Mouse (Mus musculus) erythroblast, embryonic 14.5 days (primary cell): ENCODE measurements around the gene Slc12a8. TPM values are rescaled to one million over a fixed set of nuclear protein-coding genes. Genes with fewer than 3 reads are reported as not detected.

Source experiments
- H3K27me3 ChIP-seq: 2 replicates; pipeline ENCODE4 v1.6.1; 2012; ENCODE audit warnings: inconsistent platforms; ENCODE audit not compliant: control insufficient read depth
- H3K36me3 ChIP-seq: 2 replicates; pipeline ENCODE4 v1.6.1; 2012; ENCODE audit warnings: mild to moderate bottlenecking, inconsistent platforms; ENCODE audit not compliant: control insufficient read depth
- H3K4me1 ChIP-seq: 2 replicates; pipeline ENCODE4 v1.6.1; 2012; ENCODE audit warnings: inconsistent platforms; ENCODE audit not compliant: control insufficient read depth
- H3K4me3 ChIP-seq: replicated peaks from 2 replicates; pipeline ENCODE3; 2012; ENCODE audit warnings: moderate library complexity, mild to moderate bottlenecking, inconsistent platforms
- H3K9me3 ChIP-seq: 2 replicates; pipeline ENCODE4 v1.6.1; 2012; ENCODE audit warnings: low read length, inconsistent platforms, mixed read lengths; ENCODE audit not compliant: control insufficient read depth
- GATA1 ChIP-seq: IDR thresholded peaks from 2 replicates; pipeline ENCODE4 v1.6.1; 2012; ENCODE audit warnings: low read length, inconsistent platforms, mixed read lengths
- TAL1 ChIP-seq: IDR thresholded peaks from 3 replicates; pipeline ENCODE4 v1.6.1; 2012; ENCODE audit warnings: low read length, inconsistent platforms, mixed read lengths
- polyA plus RNA-seq: library from polyadenylated mRNA; stranded (reverse); fragments of >175 nt; gene quantifications from 2 replicates; pipeline ENCODE4 v1.2.3, GENCODE M21; 2012

The Slc12a8 gene
- polyA plus RNA-seq, 1 experiment: not detected

- H3K36me3 ChIP-seq: no peaks in the 10 kb centered on the region; the same call in 1 of the 2 replicates
- no peak overlapping the region for H3K4me3 ChIP-seq
- no peaks in the 10 kb centered on the region for H3K9me3 ChIP-seq
- H3K4me1 ChIP-seq: no peaks in the 10 kb centered on the region
- no peaks in the 10 kb centered on the region for H3K27me3 ChIP-seq
- TF ChIP-seq TAL1 (no peak), GATA1 (no peak)
Measured at GRCm38 (mm10) chr16:33696811-33697575, 179.9 kb downstream of the Slc12a8 start.

- Histone ChIP-seq H3K36me3 (no peaks in the 10 kb centered on the region; the same call in 1 of the 2 replicates), H3K27me3 (no peaks in the 10 kb centered on the region), H3K4me3 (no peak overlapping the region), H3K9me3 (no peaks in the 10 kb centered on the region), H3K4me1 (no peaks in the 10 kb centered on the region)
- TF ChIP-seq TAL1 (no peak), GATA1 (no peak)
Measured at GRCm38 (mm10) chr16:33697576-33698276, 180.6 kb downstream of the Slc12a8 start.

- Histone ChIP-seq H3K4me1 (no peaks in the 10 kb centered on the region), H3K27me3 (no peaks in the 10 kb centered on the region), H3K36me3 (no peaks in the 10 kb centered on the region; the same call in 1 of the 2 replicates), H3K9me3 (no peaks in the 10 kb centered on the region), H3K4me3 (no peak overlapping the region)
- TF ChIP-seq GATA1: no peak
- TF ChIP-seq TAL1: no peak
Measured at GRCm38 (mm10) chr16:33698277-33698790, 181.2 kb downstream of the Slc12a8 start.

- TF ChIP-seq TAL1 (no peak), GATA1 (no peak)
- Histone ChIP-seq H3K27me3 (no peaks in the 10 kb centered on the region), H3K4me1 (peaks cover 2% of the 10 kb centered on the region; the same call in 1 of the 2 replicates), H3K36me3 (no peaks in the 10 kb centered on the region; the same call in 1 of the 2 replicates), H3K4me3 (no peak overlapping the region), H3K9me3 (no peaks in the 10 kb centered on the region)
Measured at GRCm38 (mm10) chr16:33700584-33700983, 183.5 kb downstream of the Slc12a8 start.

- no peaks in the 10 kb centered on the region for H3K27me3 ChIP-seq
- H3K4me3 ChIP-seq: no peak overlapping the region
- no peaks in the 10 kb centered on the region; the same call in 1 of the 2 replicates for H3K36me3 ChIP-seq
- H3K4me1 ChIP-seq: peaks cover 2% of the 10 kb centered on the region; the same call in 1 of the 2 replicates
- no peaks in the 10 kb centered on the region for H3K9me3 ChIP-seq
- no peak for TF ChIP-seq TAL1
- no peak for TF ChIP-seq GATA1
Measured at GRCm38 (mm10) chr16:33701872-33702271, 184.7 kb downstream of the Slc12a8 start.

GRCm38 (mm10) chr16:33704289-33704688 is 187.2 kb downstream of the Slc12a8 start:
- no peak overlapping the region for H3K4me3 ChIP-seq
- H3K4me1 ChIP-seq: peaks cover 5% of the 10 kb centered on the region
- H3K27me3 ChIP-seq: no peaks in the 10 kb centered on the region
- TF ChIP-seq GATA1 (no peak), TAL1 (no peak)
- no peaks in the 10 kb centered on the region for H3K9me3 ChIP-seq
- no peaks in the 10 kb centered on the region; the same call in 1 of the 2 replicates for H3K36me3 ChIP-seq

GRCm38 (mm10) chr16:33705258-33705657 is 188.1 kb downstream of the Slc12a8 start:
- Histone ChIP-seq H3K36me3 (peaks cover under 1% of the 10 kb centered on the region; the same call in 1 of the 2 replicates), H3K4me3 (no peak overlapping the region), H3K27me3 (no peaks in the 10 kb centered on the region), H3K9me3 (no peaks in the 10 kb centered on the region), H3K4me1 (peaks cover 5% of the 10 kb centered on the region)
- TF ChIP-seq GATA1 (no peak), TAL1 (no peak)

GRCm38 (mm10) chr16:33706111-33706890 is 189.2 kb downstream of the Slc12a8 start:
- peaks cover 7% of the 10 kb centered on the region; the same call in 1 of the 2 replicates for H3K36me3 ChIP-seq
- no peak overlapping the region for H3K4me3 ChIP-seq
- peaks cover 5% of the 10 kb centered on the region for H3K4me1 ChIP-seq
- no peaks in the 10 kb centered on the region for H3K27me3 ChIP-seq
- TF ChIP-seq TAL1 (no peak), GATA1 (no peak)
- no peaks in the 10 kb centered on the region for H3K9me3 ChIP-seq

GRCm38 (mm10) chr16:33708031-33708430 is 190.9 kb downstream of the Slc12a8 start:
- H3K4me3 ChIP-seq: no peak overlapping the region
- no peaks in the 10 kb centered on the region for H3K9me3 ChIP-seq
- H3K4me1 ChIP-seq: peaks cover 5% of the 10 kb centered on the region
- no peaks in the 10 kb centered on the region for H3K27me3 ChIP-seq
- TF ChIP-seq GATA1: no peak
- no peak for TF ChIP-seq TAL1
- H3K36me3 ChIP-seq: peaks cover 7% of the 10 kb centered on the region; the same call in 1 of the 2 replicates
